Mouse (Mus musculus) layer of hippocampus, postnatal 14 days (tissue): ENCODE data around the gene Kazn. TPM values are rescaled to one million over a fixed set of nuclear protein-coding genes. Genes with fewer than 3 reads are reported as not detected.
A peak's percentile ranks its signal among the peaks of the same experiment; 100 is the strongest.

Source experiments
- DNase-seq, 2 experiments: peaks; one replicate each; pipeline ENCODE4 v3.0.0; 2021 to 2022; ENCODE audit warnings: low spot score in 2 of 2, mixed read lengths in 1 of 2
- total RNA-seq, 2 experiments: library from RNA; stranded (reverse); gene quantifications; 2 replicates each; pipeline ENCODE4 v1.2.3; 2021

Gene Kazn
- total RNA-seq, 2 experiments from 2014 or later: 49.9 to 57.7 TPM

DNA sequence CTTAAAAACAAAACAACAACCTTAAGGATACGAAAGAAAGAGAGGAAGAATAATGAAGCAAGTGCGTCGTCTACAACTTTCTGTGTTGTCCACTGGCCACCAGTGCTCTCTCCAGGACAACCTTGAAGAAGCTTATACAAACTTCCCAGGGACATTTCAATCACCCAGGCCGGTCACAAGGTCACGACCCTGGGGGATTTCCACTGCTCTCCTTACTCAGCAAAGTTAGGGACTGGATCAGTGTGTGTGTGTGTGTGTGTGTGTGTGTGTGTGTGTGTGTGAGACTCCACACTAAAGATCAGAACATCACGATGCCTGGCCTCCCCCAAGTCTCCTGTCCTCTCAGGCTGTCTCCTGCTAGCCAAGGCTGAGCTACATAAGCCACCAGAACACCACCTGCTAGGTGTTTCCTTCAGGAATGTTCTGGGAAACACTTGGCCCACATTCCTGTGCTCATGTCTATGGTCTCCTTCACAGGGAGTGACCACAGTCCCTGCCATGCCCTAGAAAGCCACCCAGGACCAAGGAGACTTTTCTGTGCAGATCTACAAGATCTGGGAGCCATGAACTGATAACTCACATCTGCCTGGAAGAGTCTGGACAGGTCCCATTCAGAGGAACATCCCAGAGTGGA, 3.7 kb upstream of the Kazn start:
- DNase-seq: no peak

DNA sequence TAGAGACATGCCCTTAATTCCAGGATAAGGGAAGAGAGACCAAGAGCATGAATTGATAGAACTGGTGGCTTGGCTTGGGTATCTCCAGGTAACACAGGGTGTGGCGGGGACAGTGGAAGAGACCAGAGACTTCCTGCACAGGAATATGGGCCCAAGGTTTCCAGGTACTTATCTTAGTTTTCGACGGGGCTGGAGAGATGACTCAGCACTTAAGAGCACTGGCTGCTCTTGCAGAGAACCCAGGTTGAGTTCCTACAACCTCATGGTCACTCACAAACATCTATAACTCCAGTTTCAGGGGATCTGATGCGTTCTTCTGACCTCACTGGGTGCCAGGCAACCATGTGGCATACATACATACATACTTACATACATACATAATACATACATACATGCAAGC, 3.0 kb upstream of the Kazn start:
- DNase-seq: no peak

DNA sequence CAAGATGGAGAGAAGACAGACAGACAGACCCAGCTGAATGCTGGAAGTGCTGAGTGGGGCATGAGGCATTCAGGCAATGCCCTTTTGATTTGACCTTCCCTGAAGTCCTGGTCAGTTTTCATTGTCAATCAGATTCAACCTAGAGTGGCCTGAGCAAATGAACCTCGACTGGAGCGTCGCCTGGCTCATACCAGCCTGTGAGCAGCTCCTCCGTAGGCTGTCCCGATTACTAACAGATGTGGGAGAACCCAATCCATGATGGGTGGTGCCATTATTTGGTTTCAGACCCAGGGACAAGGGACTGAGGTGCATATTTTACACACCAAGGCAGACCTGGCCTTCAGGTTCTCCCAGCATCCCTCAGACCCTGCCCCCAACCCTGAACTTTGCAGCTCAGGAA, 1.7 kb upstream of the Kazn start:
- DNase-seq: no peak

DNA sequence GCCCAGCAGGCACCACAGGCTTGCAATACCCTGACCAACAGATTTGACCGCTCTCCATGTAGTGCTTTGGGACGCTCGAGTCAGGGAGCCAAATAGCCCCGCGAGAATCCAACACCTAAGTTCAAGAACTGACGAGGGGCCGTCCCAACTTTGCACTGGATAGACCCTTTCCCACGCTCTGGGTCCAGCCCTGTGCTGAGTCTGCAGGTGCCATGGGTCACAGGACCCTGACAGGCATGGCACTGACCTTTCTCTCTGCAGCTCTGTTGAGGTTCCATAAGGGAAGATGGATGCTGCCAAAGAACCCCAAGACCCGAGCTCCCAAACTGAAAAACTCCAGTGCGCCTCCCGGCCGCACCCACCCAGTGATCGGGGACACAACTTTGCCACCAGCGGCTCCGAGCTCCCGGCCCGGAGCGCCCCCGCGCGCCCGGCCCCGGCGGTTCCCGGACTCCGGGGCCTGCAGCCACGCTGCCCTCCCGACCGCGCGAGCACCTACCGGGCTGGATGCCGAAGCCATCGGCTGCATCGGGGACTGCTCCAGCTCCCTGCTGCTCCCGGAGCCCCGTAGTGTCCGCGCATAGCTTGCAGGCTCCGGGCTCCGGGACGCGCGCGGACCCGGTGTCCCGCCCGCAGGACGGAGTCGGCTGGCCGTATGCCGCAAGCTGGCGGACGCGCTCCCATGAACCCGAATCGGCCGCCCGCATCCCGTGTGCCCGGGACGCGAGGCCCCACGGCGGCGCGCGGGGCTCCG, 538 bp downstream of the Kazn start:
- peak; percentile 45 to 46 for DNase-seq

DNA sequence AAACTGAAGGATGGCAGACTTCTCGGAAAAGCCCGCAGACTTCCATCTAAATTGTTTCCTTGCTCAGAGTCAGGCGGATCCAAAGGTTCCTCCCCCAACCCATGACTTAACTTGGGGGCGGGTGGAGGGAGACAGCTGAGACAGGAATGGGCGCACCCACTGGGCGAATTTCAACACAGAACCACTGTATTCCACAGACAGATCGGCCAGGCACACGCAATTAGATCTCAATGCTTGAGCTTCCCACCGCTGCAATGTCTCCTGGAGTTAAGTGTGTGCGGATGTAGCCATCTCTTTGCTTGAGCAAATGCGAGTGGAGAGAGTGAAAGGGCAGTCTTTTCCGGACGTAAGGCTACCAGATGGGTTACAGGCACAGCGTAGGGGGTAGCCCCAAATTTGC, 1.2 kb downstream of the Kazn start:
- no peak for DNase-seq

DNA sequence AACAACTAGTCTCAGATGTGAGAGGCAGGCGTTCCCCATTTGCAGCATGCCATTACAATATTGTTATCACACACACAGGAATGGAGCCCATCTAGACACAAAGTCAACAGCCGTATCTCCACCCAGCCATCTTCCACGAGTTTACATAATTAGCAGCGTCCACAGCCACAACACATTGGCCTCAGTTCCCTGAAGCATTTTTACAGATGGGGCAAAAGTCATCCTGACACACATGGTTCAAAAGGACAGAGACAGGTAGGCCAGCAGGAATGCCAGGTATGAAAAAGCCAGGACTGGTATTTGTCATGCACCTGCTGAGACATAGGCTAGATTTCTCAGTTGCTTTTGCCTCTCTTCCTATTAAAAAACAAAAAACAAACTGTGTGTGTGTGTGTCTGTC, 2.5 kb downstream of the Kazn start:
- no peak for DNase-seq

DNA sequence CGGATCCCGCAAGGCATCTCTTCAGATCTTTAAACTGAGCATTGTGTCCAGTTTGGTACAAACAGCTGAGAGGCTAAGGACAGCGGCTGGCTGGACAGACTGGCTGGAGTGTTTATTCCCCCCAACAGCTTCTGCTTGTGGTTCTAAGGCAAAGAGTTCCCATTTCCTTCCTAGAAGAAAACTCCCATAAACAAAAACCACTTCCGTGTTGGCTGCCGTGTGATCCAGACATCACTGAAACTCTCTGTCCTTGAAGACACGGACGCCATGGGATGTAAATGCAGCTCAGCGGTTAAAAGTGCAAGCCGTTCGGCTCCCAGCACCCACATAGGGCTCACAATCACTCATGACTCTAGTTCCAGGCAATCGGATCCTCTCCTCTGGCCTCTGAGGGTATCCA, 3.8 kb downstream of the Kazn start:
- no peak for DNase-seq

DNA sequence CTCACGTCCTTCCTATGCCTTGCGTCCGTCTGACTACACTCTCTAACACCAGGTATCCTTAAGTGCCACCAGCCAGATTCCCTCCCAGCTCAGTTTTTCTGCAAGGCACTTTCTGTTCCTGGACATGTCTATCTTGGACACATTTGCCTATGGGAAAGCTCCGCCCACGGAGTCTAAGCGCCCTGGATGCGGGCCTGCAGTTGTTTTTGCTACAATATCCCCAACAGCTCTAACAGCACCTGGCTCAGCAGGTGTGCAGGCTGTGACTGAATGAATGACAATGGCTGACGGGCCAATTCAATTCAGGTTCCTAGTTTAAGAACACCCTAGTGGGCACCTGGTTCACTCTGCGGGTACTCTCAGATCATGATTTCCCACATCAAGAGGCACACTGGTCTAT, 4.4 kb downstream of the Kazn start:
- no peak for DNase-seq

DNA sequence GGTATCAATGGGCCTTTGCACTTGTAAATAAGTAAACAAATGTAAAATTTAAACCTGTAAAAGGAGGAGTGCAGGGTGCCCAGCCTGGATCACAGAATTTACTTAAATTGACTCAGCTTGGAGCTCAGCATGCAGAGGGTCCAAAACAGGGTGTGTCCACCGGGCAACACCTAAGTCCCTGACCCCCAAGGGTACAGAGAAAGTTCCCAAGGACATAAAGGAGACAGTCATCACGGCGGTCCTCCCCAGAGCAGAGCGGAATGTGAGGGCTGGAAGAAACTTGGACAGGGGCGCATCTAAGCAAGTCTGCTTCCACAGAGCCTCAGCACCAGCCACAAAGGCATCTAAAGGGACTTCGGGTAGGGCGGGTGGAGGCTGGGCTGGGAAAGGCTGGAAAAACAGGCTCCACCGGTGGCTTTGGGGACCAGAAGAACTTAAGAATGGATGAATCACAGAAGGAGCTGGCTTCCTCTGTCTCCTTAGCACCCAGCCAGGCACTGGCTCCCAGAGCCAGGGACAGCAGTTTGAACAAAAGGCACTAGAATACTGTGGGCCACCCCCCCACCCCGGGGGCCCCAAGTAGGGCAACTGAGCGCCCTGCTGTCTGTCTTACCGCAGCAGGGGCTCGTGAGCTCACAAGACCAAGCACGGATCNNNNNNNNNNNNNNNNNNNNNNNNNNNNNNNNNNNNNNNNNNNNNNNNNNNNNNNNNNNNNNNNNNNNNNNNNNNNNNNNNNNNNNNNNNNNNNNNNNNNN, 10.2 kb downstream of the Kazn start:
- DNase-seq: no peak

DNA sequence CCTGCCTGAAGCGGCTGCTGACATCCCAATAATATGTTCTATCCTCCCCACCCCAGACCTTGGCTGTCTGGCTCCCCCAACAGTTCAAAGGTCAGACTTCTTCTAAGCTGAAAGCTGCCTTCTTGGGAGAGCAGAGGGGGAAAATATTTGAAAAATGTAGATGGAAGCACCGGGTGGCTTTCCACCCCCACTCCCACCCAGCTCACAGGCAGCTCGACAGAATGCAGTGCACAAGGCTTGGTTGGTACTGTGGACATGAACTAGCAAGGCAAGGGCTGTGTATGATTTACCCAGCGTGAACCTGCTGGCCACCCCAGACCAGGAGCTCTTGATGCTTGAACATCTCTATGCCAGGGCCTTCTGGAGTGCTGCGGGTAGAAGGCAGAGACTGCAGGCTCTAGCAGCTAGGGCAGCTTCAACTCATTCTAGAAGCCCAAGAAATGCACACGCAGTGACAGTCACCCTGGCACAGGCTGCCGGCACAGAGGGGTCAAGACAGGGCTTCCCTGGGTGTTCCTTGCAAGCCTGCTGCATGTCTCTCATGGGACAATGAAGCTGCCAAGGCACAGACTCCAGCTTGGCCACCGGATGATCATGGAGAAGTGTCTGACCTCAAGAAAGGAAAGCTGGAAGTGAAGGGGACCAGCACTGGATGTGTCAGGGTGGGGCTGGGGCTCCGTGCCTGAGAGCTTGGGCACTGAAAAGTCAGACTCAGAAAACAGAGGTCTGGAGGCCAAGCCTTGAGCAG, 15.1 kb downstream of the Kazn start:
- no peak for DNase-seq

DNA sequence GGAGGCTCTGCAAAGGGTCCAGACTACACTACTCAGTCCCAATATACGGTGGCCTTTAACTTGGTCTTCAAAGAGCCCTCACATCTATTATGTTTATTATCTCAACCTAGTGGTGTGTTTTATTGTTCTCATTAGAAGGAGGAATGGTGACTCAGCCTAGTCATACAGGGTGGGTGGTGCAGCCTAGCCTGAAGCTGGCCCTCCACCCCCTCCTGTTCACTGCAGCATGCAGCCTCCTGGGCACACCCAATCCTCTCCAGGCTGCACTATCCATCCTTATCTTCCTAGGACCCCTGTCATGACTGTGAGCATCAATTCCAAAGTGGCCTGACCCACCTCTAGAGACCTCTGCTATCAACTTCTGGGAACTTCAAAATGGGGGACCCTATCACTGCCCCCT, 16.8 kb downstream of the Kazn start:
- no peak for DNase-seq

DNA sequence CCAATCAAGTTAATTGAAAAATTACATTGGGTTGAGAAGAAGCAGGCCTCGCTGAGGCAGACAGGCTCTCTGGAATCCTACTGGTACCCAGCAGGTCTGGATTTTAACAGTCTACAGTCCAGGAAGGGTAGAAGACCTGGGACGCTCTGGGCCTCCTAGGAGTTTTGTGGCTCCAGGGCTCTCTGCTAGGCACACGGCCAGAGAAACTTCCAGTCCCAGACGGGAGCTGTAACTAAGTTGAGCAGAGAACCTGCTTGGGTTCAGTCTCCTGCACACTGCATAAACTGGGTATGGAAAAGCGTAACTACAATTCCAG, 17.5 kb downstream of the Kazn start:
- DNase-seq: no peak

DNA sequence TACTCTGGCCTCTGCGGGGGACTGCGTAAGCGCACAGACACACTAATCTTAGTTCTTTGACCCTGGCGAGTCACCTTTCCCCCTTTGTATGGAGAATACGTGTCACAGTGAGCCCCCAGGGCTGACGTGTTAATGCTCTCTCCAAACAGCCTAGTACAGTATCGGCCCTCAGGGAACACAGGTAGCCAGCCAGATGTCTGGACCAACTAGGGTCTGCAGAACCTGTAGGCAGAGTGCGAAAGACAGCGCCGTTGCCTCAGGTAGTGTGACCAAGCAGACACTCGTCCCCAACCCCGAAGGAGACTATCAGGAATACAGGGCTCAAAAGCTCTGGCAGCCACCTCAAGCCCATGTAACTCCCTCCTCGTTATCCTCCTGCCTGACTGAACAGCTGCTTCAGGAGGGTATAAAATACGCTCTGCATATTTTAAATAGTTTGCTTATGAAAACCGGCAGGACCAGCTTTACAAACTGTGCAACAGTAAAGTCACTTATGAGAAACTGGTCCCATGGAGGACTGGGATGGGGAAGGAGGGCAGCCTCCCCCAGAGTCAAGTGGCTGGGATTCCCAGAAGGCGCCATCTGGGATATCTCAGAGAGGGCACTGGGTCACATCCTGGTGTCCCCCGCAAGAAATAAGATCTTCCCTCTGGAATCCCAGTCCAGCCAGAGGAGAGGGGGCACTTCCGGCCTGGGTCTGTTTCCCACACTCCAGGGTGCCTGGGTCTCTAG, 18.0 kb downstream of the Kazn start:
- no peak for DNase-seq

DNA sequence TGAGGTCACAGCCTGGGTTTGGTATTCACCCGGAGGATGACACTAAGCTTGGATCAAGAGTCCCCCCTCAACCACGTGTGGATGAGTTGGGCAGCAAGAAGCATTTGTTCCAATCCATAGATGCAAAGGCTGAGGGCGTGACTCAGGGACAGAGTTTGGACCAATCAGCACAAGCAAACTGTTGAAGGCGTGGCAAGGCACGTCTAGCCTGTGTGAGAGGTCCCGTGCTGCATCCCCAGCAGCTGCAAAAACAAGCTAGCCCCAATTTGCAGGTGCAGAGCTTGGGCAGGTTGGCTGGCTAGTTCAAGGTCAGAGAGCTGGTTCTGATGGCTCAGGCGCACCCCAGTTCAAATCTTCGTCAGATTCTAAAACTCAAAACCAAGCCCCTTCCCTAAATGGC, 20.2 kb downstream of the Kazn start:
- no peak for DNase-seq

DNA sequence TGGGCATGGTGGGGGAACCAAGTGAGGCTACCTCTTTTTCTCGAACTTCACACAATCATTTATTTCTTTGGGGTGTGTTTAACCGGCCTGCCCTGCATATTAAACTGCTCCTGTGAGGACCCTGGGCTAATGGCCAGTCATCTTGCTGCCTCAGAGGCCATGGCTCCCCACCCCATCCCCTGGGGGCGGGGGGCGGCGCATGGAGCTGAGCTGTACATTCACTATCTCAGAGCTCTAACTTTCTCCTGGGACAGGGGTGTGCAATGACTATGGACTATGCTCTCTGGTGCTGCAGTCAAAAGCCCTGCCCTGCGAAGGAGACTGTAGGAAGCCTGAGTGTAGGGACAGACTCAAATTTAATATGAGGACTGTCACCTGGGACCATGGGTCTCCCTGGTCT, 22.2 kb downstream of the Kazn start:
- DNase-seq: no peak

DNA sequence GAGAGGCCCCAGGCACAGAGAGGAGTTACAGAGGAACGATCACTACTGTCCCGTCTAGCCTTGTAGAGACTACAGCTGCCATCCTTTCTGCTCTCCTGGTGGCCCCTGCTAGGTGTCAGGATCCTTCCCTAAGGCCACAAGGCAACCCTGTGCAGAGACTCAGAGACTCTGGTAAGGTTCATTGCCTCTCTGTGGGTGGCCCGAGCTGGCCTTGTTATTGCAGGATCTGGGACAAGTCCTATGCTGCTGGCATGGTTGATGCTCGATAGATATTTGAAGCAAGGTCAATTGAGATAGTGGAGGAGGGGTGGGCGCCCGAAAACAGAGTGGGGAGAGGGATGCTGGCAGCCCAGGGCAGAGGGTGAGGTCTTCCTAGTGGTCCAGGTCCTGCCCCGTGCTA, 23.4 kb downstream of the Kazn start:
- DNase-seq: no peak

DNA sequence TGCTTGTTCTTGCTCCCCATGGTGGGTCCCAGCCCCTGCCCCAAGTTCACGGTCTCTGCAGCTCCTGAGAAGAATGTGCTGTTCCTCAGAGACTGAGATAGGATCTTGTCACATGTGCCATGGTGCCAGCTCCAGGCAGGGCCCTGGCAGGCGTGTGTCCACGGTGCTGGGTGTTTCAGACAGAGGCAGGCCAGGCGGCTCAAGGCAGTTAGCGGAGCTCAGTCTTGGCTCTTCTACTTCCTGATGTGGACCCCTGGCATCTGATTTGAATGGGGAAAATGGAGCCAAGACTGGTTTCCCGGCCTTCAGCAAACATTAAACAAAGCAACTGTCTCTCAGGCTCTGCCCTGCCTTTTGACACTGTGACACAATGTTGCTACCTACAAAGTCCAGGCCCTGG, 24.7 kb downstream of the Kazn start:
- DNase-seq: no peak

DNA sequence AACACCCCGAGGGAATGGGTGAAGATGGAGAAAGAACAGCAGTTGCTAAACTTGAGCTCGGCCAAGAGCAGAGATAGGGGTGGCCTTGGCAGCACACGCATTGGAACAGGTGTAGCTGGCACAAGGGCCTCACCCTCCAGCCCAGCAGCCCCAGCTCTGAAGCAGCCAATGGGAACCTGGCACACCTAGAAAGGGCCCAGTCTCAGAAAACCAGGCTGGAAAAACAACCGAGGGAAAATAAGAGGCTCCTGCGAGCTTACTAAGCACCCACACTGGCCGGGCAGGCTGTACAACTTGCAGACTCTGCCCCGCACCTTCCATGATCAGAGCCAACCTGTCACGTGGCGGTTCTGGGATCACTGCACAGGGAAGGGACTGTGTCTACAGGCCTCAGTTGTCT, 26.8 kb downstream of the Kazn start:
- DNase-seq: no peak

DNA sequence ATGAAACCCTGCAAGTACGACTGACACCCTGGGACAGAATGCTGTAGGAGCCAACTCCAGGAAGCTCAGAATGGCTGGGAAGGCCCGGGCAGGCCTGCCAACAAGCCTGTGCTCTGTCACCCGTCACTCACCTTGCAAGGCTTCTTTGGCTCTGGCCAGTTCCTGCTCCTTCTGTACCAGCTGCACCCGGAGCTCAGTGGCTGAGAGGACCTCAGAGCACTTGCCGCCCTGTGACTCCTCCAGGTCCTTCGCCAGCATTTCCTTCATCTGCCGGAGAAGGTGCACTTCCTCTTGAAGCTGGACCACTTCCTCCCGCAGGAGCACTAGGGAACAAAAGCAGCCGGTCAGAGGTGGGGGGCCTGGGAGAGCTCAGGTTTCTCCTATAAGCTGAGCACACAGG, 29.3 kb downstream of the Kazn start:
- no peak for DNase-seq

DNA sequence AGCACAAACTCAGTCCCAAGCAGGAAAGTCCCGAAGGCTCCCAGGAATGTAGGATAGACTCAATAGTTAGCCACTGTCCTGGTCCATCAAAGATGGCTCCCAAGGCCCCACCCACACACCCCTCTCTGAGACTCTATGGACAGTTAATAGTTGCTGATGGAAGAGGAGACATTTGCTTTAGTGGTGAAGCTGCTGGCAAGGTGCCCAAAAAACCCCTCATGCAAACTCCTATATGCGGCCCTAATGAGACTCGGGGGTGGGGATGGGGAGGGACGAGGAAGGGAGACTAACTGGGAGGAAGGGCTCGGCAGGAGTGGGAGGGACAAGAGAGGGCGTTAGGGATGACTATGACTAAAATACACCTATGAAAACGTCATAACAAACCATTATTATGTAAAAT, 29.7 kb downstream of the Kazn start:
- DNase-seq: no peak

DNA sequence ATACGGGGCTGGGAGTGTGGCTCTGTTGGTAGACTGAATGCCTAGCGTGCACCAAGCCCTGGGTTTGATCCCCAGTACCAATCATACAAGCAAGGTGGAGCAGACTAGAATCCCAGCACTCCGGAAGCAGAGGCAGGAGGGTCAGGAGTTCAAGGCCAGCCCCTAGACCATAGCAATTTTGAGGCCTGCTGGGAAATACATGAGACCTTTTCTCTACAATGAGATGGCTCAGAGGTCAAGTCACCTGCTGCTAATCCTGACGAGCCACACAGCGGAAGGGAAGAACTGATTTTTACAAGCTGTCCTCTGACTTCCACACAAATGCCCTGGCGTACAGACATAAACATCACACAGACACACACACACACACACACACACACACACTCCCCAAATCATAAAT, 33.5 kb downstream of the Kazn start:
- no peak for DNase-seq
